Mouse (Mus musculus) lung, adult 18-20 months (tissue): ENCODE results near the gene Dcaf10.

Experiments
- DNase-seq, 2 experiments: peaks; one replicate each; pipeline ENCODE4 v3.0.0; 2022; ENCODE audit warnings: mixed read lengths in 2 of 2

Dcaf10 gene

DNA sequence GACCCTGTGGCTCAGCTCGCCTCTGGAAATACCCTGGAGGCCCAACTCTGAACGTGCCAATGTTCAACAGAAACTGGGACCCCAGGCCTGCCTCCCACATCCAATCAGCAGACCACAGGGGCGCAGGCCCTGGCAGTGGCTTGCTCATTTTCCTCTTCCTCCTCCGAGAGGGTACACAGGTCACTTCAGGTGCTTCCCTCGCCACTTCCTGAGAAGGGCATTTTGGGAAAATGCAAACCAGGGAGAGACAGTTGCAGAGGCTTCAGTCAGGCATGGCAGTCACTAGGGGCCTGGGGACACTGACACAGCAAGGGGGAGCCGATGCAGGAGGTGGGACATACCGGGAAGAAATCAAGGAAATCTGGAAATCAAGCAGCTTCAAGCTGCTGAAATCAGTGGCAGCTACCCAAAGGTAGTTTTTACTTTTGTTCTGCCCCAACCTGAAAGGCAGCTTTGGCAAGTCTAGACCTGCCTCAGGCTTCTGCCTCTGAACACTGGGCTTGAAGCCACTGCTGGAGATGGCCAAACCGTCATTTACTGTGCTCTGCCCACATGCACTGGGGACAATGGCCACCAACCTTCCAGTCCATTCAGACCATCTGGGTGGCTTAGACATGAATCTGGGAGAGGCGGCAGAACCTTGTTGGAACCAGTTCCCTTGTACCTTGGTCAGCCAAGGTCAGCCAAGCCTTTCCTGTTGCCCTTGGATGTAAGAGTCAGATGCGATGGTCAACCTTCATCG lies 79.8 kb downstream of the Dcaf10 start:
- peak in 1 of 2 experiments; percentile 51 for DNase-seq

DNA sequence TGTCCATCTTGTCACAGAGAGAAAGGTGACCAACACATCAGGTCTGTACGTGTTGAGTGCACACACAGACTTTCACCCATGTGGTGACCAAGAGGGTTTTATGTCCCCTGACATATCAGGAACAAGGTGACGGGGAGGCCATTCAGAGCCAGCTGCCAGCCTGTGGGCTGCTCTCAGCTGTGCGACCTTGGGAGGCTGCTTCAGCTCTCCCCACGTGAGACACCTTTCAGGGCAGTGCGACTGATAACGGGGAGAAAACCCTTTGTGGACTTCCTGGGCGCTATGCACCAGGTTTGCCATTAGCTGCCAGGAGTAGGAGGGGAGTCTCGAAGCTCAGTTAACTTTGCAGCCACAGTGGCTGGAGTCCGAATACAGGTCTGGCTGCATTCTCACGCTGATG lies 80.7 kb downstream of the Dcaf10 start:
- no peak for DNase-seq

DNA sequence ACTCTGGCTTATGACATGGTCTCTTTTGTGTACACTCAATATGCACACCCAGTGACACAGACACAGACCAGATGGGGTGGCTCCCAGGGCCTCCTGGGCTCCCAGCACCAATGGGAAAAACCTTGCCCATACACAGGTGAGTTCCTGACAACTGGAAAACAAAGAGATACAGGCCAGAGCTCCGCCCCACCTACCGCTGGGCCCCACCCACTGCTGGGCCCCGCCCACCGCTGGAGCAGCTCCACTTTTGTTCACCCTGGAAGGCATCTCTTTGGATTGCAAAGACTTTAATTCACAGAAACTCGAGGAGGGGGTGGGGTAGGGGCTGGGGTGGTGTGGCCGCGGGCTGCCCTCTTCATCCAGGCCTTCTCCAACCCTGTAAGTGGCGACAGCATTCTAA lies 81.5 kb downstream of the Dcaf10 start:
- peak; percentile 35 to 57 for DNase-seq

DNA sequence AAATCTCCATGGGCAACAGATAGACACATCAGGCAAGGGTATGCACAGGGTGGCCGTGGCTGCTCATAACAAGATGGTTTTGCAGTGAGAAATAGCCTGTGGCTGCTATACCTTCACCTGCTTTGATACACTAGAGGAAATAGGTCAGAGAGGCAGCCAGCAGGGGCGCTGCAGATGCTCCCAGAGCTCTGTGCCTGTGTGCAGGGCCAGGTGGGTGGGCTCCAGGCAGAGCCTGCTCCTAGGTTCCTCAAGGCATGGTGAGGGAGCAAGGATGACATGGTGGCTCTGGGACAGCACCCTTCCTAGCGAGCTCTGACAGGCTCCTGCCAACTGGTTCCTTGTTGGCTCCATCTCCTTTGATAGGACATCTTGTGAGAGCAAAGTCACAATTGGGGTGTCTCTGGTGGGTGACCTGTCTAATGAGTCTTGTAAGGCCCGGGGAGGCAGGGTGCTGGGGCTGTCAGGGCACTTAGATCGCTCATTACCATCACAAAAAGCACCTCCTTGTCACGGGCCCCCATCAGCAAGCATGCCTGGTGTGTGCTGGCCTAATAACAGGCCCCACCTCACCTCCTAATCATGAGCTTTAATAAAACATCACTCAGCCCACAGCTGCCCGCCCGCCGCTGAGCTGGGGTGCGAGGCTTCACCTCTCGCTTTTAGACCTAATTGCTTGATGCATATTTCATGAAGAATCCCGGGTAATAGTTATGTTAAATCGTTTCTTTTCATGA lies 85.0 kb downstream of the Dcaf10 start:
- DNase-seq: no peak
